Mouse (Mus musculus): ENCODE results near the gene Smyd3.
A peak's percentile ranks its signal among the peaks of the same experiment; 100 is the strongest.

Gene Smyd3

DNA sequence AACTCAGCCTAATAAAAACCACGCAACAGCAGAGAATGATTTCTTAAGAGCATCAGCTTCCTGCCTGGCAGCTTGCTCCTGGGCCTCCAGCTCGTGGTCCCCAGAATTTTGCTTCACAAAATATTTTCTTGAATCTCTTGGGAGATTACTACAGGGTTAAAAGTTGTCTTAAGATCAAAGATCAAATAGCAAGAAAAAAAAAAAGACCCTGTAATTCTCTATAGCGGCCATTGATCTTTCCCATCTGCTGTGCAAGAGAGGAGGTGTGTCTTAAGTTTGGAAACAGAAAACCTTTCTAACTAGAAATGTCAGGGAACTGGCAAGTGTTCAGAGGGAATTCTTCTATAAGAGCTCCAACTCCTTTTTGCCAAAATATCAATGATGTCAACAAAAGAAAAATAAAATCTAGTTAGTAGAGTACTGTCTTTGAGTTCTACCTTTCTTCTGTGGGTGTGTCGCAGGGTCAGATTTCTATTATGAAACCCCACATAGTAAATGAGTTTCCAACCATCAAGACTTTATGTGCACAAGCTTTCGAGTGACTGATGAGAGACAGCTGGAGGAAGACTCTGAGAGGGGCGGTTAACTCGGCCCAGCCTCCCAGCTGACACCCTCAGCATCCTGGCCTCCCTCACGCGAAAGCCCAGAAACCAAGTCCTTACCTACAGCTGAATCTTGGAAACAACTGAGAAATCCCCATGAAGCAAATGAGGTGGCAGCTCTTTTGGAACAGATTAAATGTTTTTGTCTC lies 59.4 kb downstream of the Smyd3 start:
- DNase-seq = no peak

DNA sequence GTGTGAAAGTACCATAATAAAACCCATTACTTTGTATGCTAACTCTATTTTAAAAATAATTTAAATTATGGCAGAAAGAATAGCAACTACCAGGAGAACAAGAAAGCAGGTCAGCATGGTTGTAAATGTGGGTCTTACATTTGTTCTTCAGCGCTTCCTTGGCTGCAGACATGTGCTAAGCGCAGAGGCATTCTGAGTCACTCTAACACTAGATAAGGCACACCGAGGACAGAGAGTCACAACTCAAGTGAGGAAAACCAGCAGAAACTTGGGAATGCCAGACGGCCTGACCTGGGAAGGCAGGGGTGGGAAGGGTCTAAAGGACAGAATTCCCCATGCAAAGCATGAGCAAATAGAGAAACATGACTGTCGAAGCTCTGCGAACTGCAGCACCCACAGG lies 63.2 kb downstream of the Smyd3 start:
- no peak for DNase-seq

DNA sequence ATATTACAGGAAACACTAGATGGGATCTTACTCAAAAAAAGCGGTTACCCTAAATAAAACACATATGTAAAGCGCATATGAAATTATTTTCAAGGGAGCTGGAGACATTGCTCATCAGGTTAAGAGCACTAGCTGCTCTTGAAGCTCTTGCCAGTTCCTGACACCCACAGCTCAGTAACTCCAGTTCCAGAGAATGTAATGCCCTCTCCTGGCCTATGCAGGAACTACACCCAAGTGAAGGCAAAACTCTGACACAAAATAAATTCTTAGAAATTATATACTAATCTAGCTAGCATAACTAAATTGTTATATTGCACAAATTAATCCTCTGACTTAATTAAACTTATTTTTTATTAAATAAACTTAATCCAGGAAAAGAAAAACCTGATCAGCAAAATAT lies 66.6 kb downstream of the Smyd3 start:
- DNase-seq = no peak

DNA sequence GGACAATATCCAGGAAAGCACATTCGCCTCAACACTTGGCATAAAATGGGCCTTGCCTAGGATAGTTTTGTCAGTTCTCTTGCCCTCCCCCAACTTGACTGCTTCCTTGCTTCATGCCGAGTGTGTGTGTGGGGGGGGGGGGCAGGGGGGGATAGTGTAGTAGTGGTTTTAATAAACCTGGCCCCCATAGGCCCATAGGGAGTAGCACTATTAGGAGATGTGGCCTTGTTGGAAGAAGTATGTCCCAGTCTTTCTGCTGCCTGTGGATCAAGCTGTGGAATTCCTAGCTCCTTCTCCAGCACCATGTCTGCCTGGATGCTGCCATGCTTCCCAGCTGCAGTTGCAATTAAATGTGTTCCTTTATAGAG lies 71.0 kb downstream of the Smyd3 start:
- no peak for DNase-seq

DNA sequence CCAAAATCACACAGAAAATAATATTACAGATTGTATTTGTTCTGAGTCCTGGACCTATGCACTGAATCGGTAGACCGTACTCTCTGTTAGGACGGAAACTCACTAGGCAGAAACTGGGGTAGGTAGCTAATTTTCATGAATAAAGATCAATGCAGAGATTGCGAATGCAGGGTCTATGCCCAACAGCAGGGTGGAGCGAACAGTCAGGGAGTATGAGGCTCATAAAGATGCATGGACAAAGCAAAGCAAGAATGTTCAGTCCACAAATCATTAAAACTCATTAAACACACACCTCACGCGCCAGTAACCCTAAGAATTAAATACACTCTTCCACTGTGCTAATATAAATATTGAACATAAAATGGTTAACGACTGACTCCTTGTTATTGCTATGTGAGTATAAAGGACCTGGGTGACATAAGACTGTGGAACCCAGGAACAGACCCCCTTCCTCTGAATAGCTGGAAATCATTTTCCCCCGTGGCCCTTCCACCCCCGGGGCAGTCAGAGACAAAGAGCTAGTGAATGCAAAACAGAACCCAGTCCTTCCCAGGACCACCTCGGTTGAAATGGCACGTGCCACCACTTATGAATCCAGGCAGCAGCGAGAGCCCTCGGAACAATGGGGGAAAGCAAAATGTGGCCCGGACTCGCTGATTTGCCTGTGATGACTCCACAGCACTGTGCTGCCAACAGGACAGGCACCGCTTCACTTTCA lies 71.6 kb downstream of the Smyd3 start:
- DNase-seq = no peak

DNA sequence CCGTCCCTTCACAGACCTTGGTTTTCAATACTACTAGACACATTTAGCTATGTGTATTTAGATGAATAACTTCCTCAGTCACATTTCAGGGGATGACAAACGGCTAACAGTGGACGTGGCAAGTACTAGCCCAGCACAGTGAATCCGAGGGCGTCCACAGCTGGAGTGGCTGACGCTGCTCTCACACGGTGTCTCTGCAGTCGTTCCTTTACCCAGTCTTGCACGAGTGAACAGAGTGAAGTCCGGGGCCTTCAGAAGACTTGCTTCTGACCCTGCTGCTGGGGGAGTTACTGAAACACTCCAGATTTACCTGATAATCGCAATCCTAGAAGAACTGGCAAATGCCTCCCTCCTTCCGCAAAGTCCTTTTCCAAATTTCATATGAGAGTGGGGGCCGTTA lies 74.0 kb downstream of the Smyd3 start:
- DNase-seq = no peak

DNA sequence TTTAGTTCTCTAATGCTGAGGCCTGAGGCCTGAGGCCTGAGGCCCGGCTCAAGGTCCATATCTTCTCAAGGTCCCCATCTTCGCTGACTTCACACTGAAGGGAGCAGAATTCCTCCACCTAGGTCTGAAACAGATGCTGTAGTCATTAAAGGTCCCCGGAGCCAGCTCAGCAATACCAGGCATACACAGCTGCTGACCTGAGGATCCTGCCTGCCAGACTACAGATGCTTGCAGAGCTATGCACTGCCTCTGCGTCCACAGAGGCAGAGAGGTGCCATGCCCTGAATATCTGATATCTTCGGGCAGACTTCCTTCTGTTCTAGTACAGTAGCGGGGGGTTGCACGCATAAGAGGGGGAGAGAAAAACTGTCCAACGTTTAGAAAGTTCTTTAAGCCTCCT lies 74.4 kb downstream of the Smyd3 start:
- DNase-seq = no peak

DNA sequence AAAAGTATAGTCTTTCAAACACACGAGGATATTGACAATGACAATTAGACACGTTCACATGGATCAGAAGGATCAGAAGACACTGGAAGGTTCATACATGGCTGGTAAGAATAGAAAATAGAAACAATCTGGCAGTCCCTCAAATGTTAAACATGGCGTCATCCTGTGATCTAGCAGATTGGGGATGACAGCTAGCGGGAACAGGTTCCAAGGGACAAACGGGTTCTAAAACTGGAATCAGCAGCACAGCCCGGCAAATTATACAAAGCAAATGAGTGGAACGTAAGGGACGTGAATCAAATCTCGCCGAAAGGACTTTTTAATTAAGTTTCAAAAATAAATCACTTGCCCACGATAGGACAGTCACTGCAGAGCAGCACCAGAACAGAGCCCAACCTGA lies 81.2 kb downstream of the Smyd3 start:
- DNase-seq = peak; percentile 19

DNA sequence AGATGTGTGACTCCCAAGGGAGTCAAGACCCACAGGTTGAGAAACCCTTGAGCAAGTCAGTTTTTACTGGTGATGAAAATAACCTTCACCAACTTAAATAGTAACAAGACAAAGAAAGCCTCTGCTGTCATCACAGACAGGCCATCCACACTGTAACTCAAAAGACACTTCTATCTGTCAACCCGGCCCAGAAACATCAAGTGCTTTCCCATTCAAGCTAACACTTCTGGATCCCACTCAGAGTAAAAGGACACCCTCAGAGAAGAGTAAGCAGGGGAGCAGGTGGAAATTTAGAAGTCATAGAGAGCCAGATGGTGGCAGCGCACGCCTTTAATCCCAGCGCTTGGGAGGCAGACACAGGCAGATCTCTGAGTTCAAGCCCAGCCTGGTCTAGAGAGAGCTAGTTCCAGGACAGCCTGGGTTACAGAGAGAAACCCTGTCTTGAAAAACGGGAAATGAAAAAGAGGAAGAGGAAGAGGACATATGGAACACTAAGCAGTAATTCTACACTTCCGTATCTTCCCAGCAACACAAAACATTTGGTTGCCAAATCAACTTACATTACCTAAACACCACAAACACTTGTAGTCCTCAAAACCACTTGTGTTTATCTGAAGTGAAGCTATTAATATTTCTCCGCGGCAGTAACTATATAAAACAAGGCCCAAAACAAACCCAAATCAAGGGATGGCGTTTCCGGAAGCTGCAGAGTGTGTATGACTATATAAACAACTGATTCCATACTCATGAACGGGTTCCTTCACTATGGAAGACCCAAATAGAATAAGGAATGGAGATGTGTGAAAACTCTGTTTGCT lies 83.2 kb downstream of the Smyd3 start:
- no peak for DNase-seq

DNA sequence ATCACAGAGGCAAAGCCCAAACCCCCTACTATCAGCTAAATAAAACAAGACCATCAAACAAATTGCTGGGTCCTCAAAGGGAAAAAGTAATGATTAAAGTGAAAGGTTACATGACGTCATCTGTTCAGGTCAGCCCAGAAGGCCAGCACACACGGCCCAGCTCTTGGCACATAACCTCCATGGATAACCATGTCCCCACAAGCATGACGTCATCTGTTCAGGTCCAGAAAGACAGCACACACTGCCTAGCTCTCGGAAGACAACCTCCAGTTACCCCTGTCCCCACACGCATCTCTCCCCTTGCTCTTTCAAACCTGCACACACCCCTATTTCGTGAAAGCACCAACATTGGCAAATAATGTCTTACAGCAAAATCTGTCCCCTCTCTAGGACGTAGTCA lies 84.0 kb downstream of the Smyd3 start:
- DNase-seq = no peak

DNA sequence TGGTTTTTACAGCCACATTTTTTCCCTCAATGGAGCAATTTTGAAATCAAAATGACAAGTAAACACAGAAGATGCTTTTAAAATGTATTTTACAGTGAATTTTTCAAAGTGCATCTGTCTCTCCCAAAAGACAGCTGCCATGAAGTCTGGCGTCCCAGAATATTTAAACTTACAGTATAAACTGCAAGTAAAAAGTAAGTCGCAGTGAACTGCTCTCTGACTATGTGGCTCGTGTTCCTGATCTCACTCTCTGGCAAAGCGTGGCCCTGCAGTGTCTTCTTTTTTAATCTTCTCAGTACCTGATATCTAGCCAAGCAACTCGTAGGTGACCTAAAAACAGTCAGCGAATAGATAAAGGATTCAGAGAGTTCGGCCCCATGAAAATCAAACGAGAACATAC lies 84.5 kb downstream of the Smyd3 start:
- no peak for DNase-seq

DNA sequence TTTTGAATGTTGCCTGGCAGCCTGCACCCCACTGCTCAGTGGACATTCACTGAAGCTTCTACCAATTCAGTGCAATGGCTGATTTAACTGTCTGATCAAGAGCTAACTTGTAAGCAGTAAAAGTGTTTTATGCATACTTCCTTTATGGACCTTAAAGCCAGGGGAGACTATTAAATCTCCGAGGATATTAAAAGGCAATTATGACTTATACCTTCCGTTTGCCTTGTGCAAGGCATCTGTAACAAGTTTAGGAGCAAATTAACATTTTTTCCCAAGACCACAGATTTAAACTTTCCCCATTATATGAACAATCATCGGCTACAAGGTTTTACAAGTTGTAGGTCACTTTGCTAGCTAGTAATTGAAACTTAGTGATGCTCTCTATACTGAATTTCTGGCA lies 87.8 kb downstream of the Smyd3 start:
- DNase-seq = no peak

DNA sequence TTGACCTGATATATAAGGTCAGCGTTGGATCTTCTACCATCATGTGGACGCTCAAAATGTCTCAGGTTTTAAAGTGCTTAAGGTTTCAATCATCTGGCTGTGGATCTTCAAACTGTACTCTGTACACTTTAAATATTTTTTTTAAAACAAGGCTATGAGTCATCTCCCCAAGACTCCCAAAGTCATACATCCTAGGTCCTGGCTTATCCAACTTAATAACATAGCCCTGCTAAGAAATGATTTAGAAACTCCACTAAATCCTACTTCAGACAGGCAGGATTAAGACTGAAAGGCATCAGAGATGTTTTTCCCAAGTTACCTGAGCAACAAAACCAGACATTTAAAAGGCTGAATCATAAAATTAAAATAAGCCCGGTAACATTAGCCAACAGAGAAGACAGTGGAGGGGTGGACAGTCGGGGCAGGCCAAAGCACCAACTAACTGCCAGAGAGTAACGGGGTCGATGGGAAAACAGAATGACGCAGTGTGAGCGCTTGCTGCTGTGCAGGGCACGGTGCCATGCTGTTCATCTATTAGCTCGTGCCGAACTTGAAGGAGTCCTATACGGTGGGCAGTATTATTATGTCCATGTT lies 92.9 kb downstream of the Smyd3 start:
- no peak for DNase-seq

DNA sequence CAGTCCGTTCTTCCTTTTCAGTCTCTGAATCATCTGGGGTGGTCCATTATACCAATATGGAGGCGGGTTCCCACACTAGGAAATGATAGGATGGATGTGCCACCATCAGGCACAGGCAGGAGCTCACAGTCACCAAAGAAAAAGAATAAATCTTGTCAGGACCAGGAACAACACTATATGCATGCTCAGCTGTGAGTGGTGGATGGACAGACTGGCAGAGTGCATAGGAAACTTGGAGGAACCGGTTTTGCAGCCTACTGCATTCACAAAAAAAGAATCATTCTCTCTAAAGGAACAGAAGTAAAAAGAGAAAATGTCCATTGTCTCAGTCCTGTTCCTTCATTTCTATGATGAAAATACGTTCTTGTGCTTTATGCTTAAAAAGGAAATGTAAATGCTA lies 98.8 kb downstream of the Smyd3 start:
- no peak for DNase-seq

DNA sequence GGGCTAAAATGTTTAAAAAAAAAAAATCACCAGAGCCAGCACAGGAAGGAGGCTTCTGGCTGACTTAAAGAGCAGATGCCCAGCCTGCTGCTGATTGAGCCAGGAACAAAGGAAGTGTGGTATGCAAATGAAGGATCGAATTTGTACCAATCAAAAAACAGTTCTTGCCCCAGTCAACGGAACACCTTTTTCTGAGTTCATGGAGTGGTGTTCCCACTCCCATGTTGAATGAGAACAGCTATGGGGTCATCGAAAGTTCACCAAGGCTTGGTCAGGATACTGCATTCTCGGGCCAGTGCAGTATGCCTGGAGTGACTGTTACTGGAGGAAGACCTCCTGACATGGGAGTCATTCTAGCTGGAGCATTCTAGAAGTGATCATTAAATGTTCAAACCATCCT lies 109.8 kb downstream of the Smyd3 start:
- DNase-seq = no peak

DNA sequence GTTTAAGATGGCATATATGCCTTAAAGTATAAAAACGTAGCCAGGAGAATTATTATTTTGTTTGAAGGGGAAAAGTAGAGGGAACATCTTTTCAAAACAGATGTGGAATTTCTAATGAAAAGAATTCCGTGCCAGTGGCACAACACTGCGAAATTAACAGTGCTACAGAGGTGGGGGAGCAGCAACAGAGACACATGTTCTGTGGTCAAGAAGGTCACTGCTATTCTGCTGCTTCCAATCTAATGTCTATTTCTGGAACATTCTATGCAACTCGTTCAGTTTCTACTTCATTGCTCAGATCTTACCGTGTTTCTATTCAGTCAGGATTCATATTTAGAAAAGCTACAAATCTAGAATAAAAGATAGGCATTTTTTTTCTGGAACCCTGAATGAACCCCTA lies 117.0 kb downstream of the Smyd3 start:
- DNase-seq = no peak

DNA sequence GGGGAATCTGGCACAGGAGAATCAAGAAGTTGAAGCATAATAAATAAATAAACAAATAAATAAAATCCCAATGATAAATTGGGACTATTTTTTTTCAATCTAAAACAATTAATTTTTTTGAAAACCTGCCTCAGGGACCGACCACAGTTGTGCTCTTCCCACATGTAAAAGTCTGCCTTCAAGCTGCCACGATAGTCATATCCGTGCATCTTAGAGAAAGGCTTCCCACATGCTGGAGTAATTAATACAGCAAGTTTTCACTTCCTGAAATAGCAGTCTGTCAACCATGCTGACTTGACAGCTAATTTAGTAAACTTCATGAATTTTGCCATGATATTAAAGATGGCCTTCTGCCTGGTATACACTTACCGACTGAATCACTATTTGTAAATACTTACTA lies 119.2 kb downstream of the Smyd3 start:
- DNase-seq = no peak

DNA sequence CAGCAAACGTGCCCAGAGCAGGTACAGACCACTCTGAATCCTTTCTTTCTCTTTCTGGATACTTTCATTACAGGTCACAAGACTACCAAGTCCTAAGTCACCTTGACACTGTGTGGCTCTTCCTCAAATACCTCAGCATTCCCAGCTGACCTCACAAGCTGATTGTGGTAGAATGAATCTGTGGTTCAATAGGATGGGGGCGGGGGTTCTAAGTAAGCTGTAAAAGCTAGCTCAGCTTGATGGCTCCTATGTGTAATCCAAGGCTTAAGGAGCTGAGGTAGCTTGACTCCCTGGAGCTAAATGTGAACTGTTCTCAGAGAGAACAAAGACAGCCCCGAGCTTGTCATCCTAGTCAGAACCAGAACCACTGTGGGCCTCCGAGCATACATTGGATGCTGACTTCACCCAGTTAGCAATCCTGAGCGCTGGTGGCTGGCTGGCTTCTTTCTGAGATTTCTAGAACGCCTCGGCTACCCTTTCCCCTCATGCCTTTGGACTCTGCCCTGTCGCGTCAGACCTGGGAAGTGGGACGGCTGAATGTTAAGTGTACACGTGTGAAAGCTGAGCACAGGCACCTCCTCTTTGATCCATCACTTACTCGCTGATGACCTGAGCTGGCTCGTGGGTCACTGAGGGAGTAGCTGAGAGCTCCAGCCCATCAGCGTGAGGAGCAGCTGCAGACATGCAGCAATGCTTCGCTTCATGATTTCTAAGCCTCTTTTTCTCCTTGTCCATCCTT lies 131.4 kb downstream of the Smyd3 start:
- DNase-seq = no peak

DNA sequence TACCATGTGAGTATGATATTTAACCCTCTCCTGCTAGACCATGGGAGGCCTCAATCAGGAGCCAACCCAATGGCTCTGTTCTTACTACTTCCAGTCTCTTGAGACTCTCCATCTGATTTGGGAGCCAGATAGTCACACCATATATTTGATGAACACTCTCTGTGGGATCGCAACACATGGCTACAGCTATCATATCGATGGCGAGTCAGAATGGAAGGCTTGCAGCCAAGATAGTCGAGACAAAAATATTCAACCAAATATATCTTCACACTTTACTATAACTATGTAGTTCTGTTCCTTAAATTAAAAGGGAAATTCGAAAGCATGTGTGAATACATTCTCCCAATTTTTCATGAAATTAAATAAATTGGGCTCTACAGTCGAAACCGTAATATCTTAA lies 132.2 kb downstream of the Smyd3 start:
- DNase-seq = no peak

DNA sequence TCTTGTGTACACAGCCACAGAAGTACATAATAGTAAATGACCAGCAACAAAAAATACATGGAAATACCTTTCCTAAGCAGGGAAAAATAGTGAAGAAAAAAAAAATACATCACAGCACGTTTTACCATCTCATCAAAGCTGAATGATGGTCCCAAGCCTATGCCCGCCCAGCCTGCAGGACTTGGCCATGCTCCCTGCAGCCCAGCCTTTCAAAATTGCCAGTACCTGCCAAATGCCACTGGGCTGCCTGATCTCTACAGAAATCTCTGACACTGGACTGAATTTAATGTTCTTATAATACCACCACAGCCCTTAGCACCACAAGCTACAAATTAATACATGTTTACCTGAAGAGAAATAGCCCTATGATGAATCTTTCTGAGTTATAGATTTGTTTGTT lies 133.5 kb downstream of the Smyd3 start:
- no peak for DNase-seq

DNA sequence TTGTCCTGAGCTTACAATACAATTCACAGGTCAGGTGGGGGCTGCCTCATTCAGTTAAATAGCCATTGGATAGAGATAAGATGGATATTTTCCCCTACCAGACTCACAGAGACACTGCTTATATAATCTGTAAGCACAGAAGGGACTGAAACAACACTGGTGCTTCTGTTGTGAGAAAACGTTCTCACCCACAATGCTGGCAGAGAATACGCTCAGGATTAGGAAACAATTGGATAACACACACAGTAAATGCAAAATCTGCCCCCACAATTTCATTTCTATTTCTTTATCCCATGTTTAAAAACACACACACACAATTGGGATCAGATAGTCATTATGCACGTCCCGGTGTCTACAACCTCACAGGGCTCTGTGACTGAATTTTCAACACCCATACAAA lies 139.7 kb downstream of the Smyd3 start:
- DNase-seq = no peak

DNA sequence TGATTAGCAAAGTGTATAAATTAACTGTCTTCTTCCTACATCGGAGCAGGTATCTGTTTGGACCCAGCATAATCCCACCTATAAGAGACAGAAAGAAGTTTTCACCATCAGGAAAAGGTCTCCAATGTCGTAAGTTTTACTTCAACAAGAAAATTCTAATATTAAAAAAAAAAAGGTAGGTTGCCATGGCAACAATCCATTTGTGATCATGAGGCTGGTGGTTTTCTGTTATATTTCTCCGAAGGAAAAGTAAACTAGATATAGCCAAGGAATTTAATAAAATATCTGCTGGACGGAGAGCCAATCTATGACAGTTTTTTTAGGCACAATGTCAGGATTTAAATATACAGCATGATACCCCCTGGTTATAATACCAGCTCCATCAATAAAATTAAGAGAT lies 142.9 kb downstream of the Smyd3 start:
- no peak for DNase-seq

DNA sequence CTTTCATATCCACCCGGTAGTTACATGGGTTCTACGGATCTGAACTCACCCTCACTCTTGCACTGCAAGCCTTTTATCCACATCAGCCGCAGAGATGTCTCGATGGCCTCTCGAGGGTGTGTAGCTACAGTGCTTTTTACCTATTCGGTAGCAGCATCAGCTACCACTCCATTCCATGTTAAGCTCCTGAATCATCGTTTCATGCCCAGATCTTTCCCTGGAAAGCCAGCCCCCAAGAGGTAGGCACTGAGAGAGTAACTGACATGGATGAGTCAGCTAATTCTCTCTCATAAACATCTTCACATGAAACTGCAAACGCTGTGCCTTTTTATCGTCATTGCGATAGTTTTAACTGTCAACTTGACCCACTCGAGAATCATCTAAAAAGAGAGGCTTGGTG lies 143.9 kb downstream of the Smyd3 start:
- no peak for DNase-seq

All from cerebellum, adult 11 months (tissue).